Mouse (Mus musculus): ENCODE measurements around the gene 1700010B08Rik. TPM values are rescaled to one million over a fixed set of nuclear protein-coding genes. Genes with fewer than 3 reads are reported as not detected.

1700010B08Rik gene
- total and polyA plus RNA-seq, 2 experiments from 2014 or later, result not detected

DNA sequence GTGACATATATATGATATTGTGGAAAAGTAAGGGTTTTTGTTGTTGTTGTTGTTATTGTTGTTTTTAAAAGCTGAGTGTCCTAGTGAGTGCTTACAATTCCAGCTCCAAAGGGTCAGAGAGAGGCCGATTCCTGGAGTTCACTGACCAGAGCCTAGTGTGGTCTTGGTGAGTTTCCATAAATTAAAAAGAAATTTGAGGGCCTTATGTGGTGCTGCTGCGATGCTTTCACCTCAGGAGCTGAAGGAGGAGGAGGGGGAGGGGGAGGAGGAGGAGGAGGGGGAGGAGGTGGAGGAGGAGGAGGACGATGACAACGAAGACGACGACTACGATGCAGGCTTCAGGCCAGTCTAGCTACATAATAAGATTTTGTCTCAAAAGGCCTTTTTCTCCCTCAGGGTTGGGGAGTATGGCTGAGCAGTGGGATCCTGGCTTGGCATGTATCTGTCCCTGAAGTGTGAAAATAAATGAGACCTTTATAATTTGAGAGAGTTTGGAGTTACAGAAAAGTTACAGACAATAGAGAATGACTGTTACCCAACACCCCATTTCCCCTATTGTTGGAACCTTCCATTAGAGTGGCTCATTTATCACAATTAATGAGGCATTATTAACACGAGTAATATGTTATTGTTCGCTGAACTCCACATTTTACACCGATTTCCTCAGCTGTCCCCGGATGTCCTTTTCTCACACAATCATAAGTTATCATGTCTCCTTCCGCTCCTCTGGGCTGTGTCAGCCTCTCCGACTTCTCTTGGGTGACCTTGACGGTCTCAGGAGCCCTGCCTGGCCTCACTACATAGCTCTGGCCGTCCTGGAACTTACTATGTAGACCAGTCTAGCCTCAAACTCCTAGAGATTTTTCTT lies 6.0 kb downstream of the 1700010B08Rik start:
- no peaks in the 10 kb centered on the region for H3K4me1 ChIP-seq (ENCODE audit: insufficient read depth, low read length)
- no peaks in the 10 kb centered on the region for H3K27me3 ChIP-seq (ENCODE audit: insufficient read depth, low read length)
- no peak for DNase-seq (ENCODE audit: low spot score)
- H3K4me3 ChIP-seq (ENCODE audit: low read depth, low read length), result no peak overlapping the region
- no peaks in the 10 kb centered on the region for H3K36me3 ChIP-seq (ENCODE audit: insufficient read depth, low read length)
- no peak for ATAC-seq (ENCODE audit: low FRiP score)
- no peak overlapping the region for H3K4me2 ChIP-seq (ENCODE audit: low read depth, low read length, poor library complexity, severe bottlenecking)
- 64% methylated on average over 15 of the region's 15 CpGs for WGBS
- TF ChIP-seq CTCF (IDR thresholded peaks at IDR 0.05), result no peak
- H3K9ac ChIP-seq (replicated peaks; ENCODE audit: low read length, poor library complexity, severe bottlenecking), result no peak overlapping the region
- no peaks in the 10 kb centered on the region for H3K9me3 ChIP-seq (ENCODE audit: low read length)
- H3K27ac ChIP-seq (ENCODE audit: low read depth, low read length), result no peak overlapping the region

DNA sequence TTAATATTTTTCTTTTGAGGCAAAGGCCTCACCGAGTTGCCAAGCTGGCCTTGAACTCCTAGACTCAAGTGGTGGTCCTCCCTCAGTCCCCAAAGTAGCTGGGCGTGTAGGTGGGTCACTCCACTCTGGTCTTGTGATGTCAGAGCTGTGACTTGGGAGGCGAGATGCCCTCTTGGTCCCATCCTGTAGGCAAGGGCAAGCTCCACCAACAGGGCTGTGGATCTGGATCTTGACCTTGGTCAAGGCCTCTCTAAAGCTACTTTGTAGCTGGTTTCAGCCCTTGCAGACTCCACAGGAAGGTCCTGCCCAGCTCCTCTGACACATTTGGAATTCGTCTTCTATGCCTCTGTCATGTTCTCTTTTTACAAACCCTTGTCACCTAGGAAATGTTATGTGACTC lies 6.6 kb downstream of the 1700010B08Rik start:
- Histone ChIP-seq H3K27me3 (ENCODE audit: insufficient read depth, low read length) (no peaks in the 10 kb centered on the region), H3K4me1 (ENCODE audit: insufficient read depth, low read length) (no peaks in the 10 kb centered on the region), H3K36me3 (ENCODE audit: insufficient read depth, low read length) (no peaks in the 10 kb centered on the region), H3K4me3 (ENCODE audit: low read depth, low read length) (no peak overlapping the region), H3K27ac (ENCODE audit: low read depth, low read length) (no peak overlapping the region), H3K9me3 (ENCODE audit: low read length) (no peaks in the 10 kb centered on the region), H3K4me2 (ENCODE audit: low read depth, low read length, poor library complexity, severe bottlenecking) (no peak overlapping the region), H3K9ac (replicated peaks; ENCODE audit: low read length, poor library complexity, severe bottlenecking) (no peak overlapping the region)
- DNase-seq (ENCODE audit: low spot score), result no peak
- WGBS, result 86% methylated on average over 4 of the region's 4 CpGs
- ATAC-seq (ENCODE audit: low FRiP score), result no peak
- TF ChIP-seq CTCF (IDR thresholded peaks at IDR 0.05), result no peak

DNA sequence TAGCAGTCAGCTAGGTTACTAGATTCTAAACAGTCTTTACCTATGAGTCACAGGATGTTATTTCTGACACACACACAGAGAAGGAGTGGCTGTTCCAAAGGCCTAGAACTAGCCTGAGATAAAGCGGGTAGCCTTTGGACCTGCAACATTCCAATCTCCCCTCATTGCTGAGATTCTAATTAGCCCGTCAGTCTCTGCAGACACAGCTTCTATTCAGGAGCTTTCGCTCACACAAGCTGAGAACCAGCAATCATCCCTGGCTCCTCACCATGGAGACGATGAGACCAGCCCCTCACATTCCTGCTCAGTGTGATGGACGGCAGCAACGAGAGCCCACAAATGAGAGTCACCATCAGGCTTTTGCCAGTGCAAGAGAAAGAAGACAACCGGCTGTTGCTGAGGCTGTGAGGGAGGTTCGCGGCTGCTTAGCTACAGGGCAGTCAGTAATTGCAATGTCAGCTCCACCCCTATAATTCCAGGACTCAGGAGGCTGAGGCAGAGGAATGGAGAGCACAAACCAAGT lies 11.3 kb downstream of the 1700010B08Rik start:
- DNase-seq (ENCODE audit: low spot score), result peak; percentile 52
- Histone ChIP-seq H3K9me3 (ENCODE audit: low read length) (no peaks in the 10 kb centered on the region), H3K4me2 (ENCODE audit: low read depth, low read length, poor library complexity, severe bottlenecking) (no peak overlapping the region), H3K9ac (replicated peaks; ENCODE audit: low read length, poor library complexity, severe bottlenecking) (no peak overlapping the region), H3K4me1 (ENCODE audit: insufficient read depth, low read length) (no peaks in the 10 kb centered on the region), H3K27ac (ENCODE audit: low read depth, low read length) (0 out of 2 replicates have a peak overlapping the region, but pooled peaks have one; percentile 18), H3K4me3 (ENCODE audit: low read depth, low read length) (no peak overlapping the region), H3K36me3 (ENCODE audit: insufficient read depth, low read length) (no peaks in the 10 kb centered on the region), H3K27me3 (ENCODE audit: insufficient read depth, low read length) (no peaks in the 10 kb centered on the region)
- peak; percentile 57 for ATAC-seq (ENCODE audit: low FRiP score)
- no peak for TF ChIP-seq CTCF (IDR thresholded peaks at IDR 0.05)
- WGBS, result 6% methylated on average over 9 of the region's 9 CpGs

DNA sequence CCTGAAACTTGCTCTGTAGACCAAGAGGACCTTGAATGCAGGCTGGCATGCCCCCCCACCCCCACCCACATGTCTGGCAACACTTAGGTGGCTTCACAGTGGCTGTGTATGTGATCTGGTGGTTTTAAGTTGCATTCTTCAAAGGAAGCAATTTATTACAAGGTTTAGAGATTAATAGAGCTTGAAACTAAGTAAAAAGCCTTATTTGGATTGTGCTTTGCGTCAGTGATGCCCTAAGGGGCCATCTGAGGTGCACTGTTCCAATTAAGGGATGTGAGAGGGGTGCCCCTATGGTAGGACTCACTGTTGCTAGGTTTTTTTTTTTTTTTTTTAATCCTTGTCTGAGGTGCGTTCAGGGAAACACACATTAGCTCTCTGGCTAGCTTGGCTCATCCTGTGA lies 15.2 kb downstream of the 1700010B08Rik start:
- peaks cover 13% of the 10 kb centered on the region; the same call in 1 of the 2 replicates for H3K4me1 ChIP-seq (ENCODE audit: insufficient read depth, low read length)
- no peaks in the 10 kb centered on the region for H3K36me3 ChIP-seq (ENCODE audit: insufficient read depth, low read length)
- H3K4me2 ChIP-seq (ENCODE audit: low read depth, low read length, poor library complexity, severe bottlenecking), result no peak overlapping the region
- no peak for TF ChIP-seq CTCF (IDR thresholded peaks at IDR 0.05)
- H3K9me3 ChIP-seq (ENCODE audit: low read length), result no peaks in the 10 kb centered on the region
- H3K27ac ChIP-seq (ENCODE audit: low read depth, low read length), result no peak overlapping the region
- no peak for ATAC-seq (ENCODE audit: low FRiP score)
- 58% methylated on average over 2 of the region's 2 CpGs for WGBS
- no peak overlapping the region for H3K9ac ChIP-seq (replicated peaks; ENCODE audit: low read length, poor library complexity, severe bottlenecking)
- H3K4me3 ChIP-seq (ENCODE audit: low read depth, low read length), result no peak overlapping the region
- no peaks in the 10 kb centered on the region for H3K27me3 ChIP-seq (ENCODE audit: insufficient read depth, low read length)
- DNase-seq (ENCODE audit: low spot score), result no peak

DNA sequence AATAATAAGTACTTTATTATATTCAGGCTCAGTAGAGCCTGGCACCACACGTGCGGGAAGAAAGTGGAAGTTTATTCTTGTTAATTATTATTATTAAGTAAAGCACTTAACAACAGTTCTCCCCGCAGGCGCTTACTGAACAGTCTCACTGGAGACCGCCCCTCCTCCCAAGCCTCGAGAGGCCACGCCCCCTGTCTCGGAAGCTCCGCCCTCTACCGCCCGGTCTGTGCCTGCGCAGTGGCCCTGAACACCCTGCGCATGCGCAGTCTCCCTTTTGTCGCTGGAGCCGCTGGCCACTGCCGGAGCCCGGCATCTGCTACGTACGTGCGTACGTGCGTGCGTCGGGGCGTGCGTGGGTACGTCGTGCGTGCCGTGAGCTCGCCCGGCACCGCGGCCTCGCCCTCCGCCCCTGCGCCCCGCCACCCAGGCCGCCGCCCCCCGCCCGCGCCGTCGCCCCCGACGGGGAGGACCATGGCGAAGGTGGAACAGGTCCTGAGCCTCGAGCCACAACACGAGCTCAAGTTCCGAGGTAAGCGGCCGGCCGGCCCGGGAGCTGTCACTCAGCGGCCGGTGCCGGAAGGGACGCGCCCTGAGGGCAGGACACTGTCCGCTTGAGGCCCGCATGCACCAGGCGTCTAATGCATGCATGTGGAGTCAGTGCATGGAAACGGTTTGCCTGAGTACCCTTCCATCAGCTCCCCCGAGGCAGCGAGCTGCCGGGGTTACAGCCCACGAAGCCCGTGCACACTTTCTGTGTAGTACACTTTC lies 18.2 kb downstream of the 1700010B08Rik start, which contains the start of gene Vapb:
Gene Vapb (plus strand): TSS at position 290 of the 768 bp plus-strand sequence.
- peak within 1 kb of the TSS; percentile 74 for H3K27ac ChIP-seq (ENCODE audit: low read depth, low read length)
- ATAC-seq (ENCODE audit: low FRiP score) (peak; percentile 97), DNase-seq (ENCODE audit: low spot score) (peak; percentile 99)
- peak within 1 kb of the TSS; percentile 75 for H3K4me3 ChIP-seq (ENCODE audit: low read depth, low read length)
- no peaks in the 10 kb centered on the region for H3K27me3 ChIP-seq (ENCODE audit: insufficient read depth, low read length)
- H3K4me1 ChIP-seq (ENCODE audit: insufficient read depth, low read length), result peaks cover 13% of the 10 kb centered on the region; the same call in 1 of the 2 replicates
- WGBS, result under 1% methylated on average over 68 of the region's 70 CpGs
- peak within 1 kb of the TSS; percentile 60 for H3K4me2 ChIP-seq (ENCODE audit: low read depth, low read length, poor library complexity, severe bottlenecking)
- H3K36me3 ChIP-seq (ENCODE audit: insufficient read depth, low read length), result no peaks in the 10 kb centered on the region
- peak within 1 kb of the TSS; percentile 93 for H3K9ac ChIP-seq (replicated peaks; ENCODE audit: low read length, poor library complexity, severe bottlenecking)
- H3K9me3 ChIP-seq (ENCODE audit: low read length), result no peaks in the 10 kb centered on the region
- TF ChIP-seq CTCF (IDR thresholded peaks at IDR 0.05), result peak; percentile 66

All from midbrain, postnatal 0 days (tissue).